24 mouse cellular contexts compared by ENCODE assay signal in genomic region chr7:99279586-99279985, GRCm38 (mm10). TPM values are rescaled to one million over a fixed set of nuclear protein-coding genes. Genes with fewer than 3 reads are reported as not detected.
"Had no signal": no experiment of that assay in that cellular context is flagged by ENCODE, and none has a peak within 500 bp of the region (broad histone marks: within the 10 kb centered on the region; RNA-seq: fewer than 3 reads in every experiment).

No protein-coding gene starts in this region.

- H3K9me3 ChIP-seq: limb, embryonic 12.5 days; limb, embryonic 15.5 days; stomach, embryonic 15.5 days had no signal

- H3K4me3 ChIP-seq: limb, embryonic 12.5 days; limb, embryonic 15.5 days; stomach, embryonic 15.5 days had no signal

- ATAC-seq: inflammation-experienced regulatory T-cells, adult 6 months; intestine, embryonic 16.5 days; liver, postnatal 0 days; lung, postnatal 0 days had no signal

- H3K4me1 ChIP-seq: limb, embryonic 15.5 days had no signal

- H3K4me2 ChIP-seq: limb, embryonic 12.5 days; limb, embryonic 15.5 days; liver, embryonic 11.5 days; lung, embryonic 14.5 days; stomach, embryonic 15.5 days had no signal

- H3K27me3 ChIP-seq: limb, embryonic 12.5 days; limb, embryonic 15.5 days; stomach, embryonic 15.5 days had no signal

- H3K9ac ChIP-seq: limb, embryonic 12.5 days; limb, embryonic 15.5 days; liver, embryonic 14.5 days; liver, postnatal 0 days; lung, embryonic 14.5 days; stomach, embryonic 15.5 days had no signal

- H3K27ac ChIP-seq: limb, embryonic 12.5 days; limb, embryonic 15.5 days; liver, embryonic 14.5 days; macrophage; stomach, embryonic 15.5 days had no signal

- H3K36me3 ChIP-seq: limb, embryonic 12.5 days; limb, embryonic 15.5 days; stomach, embryonic 15.5 days had no signal

- DNase-seq: kidney, adult 18-20 months; kidney, adult 9 months; kidney, postnatal 14 days; kidney, postnatal 4 days; left cerebral cortex, postnatal 4 days; liver, postnatal 0 days; lung, embryonic 14.5 days; right cerebral cortex, postnatal 25 days; spleen, adult 18-20 months; thymus, postnatal 25 days had no signal

RNA-seq across cellular contexts. Expression of gene Mogat2, which starts 41.2 kb away (rescaled TPM):
- total RNA-seq: layer of hippocampus, adult 18-20 months; layer of hippocampus, postnatal 14 days; left cerebral cortex, adult 8-10 months; left cerebral cortex, postnatal 14 days; neutrophil, adult 5-6 weeks had no signal
- polyA plus RNA-seq: inflammation-experienced regulatory T-cells, adult 6 months had no signal
